Mouse (Mus musculus) urinary bladder, adult 2 months (tissue): Measurements from ENCODE around the gene Nop58. TPM values are rescaled to one million over a fixed set of nuclear protein-coding genes. Genes with fewer than 3 reads are reported as not detected.
"Not testable (repeated sequence)": the region's sequence is repeated elsewhere in the genome, so short reads cannot be mapped to it uniquely, and the experiment has no call there.

ENCODE experiments used
- DNase-seq: peaks from one replicate; pipeline ENCODE4 v3.0.0; 2022; ENCODE audit warnings: low spot score
- polyA plus RNA-seq: library from polyadenylated mRNA; depleted of rRNA; stranded (reverse); fragments of >200 nt; gene quantifications from 2 replicates; pipeline ENCODE4 v1.2.3, GENCODE M21; 2012

Gene Nop58
- polyA plus RNA-seq, 1 experiment, result 51.6 TPM

GRCm38 (mm10) chr1:59719900-59720299 lies 35.1 kb downstream of the Nop58 start:
- DNase-seq, result no peak

GRCm38 (mm10) chr1:59725661-59726060 lies 40.9 kb downstream of the Nop58 start:
- DNase-seq, result no peak

DNA sequence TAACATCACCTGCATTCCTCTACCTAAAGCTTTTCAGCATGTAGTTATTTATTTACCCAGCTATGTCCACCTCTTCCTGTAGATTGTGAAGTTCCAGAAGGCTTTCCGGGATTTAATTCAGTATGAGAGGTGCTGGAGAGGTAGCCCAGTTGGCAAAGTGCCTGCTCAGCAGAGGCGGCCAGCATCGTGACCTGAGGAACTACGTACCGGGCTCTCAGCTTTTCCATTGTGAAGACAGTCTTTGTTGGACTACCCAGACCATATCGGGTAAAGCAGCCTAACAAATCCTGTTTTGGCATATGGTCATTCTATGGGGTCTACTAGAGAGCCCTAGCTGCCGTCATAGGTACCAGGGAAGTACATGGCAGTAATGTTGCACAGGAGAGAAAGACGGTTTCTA lies 45.3 kb downstream of the Nop58 start:
- DNase-seq, result no peak

- DNase-seq, result no peak
These were observed 46.0 kb downstream of the Nop58 start for GRCm38 (mm10) chr1:59730737-59731136.

DNA sequence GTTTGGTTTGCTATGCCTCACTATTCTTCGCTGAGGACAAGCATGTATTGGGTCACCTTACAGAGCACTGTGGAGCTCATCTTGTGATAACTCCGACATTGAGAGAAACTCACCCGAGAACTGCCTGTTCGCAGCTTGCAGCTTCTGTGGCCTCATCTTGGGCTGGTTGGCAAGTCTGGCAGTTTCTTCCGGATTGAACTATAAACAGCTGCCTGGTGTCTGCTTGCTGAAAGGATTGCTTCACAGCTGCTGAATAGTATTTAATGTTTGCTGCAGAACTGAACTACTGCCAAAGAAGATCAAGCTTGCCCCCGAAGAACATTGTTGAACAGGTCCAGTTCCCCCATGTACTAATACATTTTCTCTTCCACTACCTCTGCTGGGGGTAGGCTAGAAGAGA lies 49.3 kb downstream of the Nop58 start:
- no peak for DNase-seq

DNA sequence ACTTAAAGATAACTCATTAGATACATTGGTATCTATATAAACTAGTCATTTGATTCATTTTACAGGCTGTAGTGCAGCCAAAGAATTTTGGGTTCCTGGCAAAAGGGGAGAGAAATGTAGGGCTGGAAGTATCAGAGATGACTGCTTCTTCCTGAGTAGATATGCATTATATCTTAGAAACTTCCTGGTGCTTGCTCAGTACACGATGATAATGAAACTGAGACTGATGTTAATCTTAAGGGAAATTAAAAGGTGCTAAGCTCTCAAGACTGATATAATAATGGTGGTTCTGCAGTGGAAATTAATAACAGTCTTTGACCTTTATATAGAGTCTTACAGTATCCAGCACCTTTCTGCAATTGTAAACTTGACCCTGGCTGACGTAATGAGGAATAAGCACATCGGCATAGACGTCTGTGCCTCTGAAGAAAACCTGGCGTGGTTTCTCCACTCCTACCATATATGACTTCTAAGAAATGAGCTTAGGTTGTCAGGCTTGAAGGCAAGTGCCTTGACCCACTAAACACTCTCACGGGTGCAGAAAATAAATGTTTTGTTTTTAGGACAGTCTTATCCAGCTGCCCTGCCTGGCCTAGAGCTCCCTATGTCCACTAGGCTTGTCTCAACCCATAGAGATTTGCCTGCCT lies 54.1 kb downstream of the Nop58 start:
- DNase-seq, result no peak

DNA sequence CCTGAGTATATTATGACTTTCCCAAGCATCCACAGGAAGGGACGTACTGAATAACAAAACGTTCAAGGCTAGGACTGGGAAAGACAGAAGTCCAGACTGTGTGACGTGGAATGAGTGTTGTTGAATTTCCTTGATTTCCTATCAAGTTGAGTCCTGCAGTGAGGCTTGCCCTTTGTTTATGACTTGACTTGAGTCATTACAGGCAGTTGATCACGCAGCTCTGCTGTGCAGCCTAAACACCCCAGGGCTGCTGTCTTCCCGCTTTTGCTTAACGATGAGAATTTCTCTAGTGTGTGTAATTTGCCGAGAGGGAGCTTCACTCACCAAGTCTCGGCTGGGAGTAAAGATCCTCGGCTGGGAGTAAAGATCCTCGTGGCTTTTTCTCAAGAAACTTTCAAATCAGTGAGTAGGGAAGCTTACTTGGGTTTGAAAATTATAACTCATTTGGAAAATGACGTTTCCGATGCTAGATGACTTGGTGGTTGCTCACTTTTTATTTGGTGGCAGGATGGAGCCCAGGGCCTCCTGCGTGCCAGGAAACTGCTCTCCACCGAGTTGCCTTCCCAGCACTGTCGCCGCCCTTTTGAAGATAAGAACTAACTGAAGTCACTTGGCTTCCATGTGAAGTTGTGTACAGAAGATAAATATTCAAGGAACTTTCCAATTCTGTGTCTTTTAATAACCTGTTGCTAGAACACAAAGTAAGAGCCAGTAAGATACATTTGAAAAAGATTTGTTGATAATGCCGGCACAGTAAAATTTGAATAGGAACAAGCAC lies 55.0 kb downstream of the Nop58 start:
- DNase-seq, result no peak

DNA sequence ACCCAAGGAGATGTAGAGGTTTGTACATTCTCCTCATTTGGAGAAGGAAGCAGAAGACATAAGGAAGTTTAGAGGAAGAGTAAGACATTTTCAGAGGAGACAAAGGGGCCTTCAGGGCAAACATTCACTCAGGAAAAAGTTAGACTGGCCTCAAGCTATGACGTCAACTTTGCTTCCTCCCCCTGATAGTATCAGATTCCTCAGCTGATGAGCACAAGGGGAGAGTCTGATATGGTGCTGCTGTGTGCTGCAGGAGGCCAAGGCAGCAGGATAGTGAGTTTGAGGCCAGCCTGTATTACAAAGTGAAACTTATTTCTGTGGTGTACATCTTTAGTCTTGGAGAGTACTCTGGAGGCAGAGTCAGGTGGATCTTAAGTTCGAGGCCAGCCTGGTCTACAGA lies 64.3 kb downstream of the Nop58 start:
- no peak for DNase-seq

DNA sequence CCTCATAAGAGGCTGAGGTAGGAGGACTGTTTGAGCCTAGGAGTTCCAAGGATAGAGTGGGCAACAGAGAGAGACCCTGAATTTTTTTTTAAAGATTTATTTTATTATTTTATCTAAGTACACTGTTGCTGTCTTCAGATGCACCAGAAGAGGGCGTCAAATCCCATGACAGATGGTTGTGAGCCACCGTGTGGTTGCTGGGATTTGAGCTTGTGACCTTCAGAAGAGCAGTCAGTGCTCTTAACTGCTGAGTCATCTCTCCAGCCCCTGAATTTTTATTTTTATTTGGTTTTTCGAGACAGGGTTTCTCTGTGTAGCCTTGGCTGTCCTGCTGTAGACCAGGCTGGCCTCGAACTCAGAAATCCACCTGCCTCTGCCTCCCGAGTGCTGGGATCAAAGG lies 65.0 kb downstream of the Nop58 start:
- DNase-seq, result not testable (repeated sequence)

- DNase-seq, result no peak
These were observed 70.5 kb downstream of the Nop58 start for GRCm38 (mm10) chr1:59755298-59755697.

DNA sequence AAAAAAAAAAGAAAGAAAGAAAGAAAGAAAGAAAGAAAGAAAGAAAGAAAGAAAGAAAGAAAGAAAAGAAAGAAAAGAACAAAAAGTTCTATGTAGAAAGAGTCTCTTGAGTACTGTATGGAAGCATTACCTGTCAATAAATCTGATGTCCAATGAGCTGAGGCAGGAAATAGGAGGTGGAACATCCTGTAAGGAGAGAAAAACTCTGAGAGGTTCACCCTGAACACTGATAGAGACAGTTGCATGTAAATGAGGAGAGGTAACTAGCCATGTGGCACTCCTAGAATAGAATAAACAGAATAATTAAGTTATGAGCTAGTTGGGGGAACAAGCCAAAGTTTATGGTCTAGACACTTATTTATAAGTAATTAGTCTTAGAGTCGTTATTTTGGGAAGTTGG lies 73.6 kb downstream of the Nop58 start:
- DNase-seq, result no peak

DNA sequence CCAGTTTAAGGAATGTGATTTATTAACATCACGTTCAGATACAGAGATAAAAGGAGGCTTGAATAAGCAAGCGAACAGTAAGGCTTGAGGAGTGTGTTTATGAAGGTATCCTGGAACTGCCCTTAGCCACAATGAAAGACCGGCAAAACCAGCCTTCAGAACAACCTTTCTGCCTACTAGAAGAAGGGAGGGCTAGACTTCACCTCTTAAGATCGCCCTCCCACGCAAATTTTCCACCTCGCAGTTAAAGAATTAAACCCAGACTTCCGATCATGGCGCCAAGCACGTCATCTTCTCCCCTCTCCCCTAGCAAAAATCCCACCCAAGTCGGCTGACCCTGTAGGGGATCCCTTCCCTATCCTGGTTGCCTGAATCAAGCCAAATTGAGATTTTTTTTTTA lies 77.4 kb downstream of the Nop58 start:
- DNase-seq, result peak; percentile 34

- DNase-seq, result no peak
These were observed 77.9 kb downstream of the Nop58 start for GRCm38 (mm10) chr1:59762651-59763163.

- DNase-seq, result peak; percentile 83
These were observed 78.5 kb downstream of the Nop58 start, which contains the start of gene Bmpr2 for GRCm38 (mm10) chr1:59763164-59763768. Bmpr2 (plus strand) TSS chr1:59763400.

DNA sequence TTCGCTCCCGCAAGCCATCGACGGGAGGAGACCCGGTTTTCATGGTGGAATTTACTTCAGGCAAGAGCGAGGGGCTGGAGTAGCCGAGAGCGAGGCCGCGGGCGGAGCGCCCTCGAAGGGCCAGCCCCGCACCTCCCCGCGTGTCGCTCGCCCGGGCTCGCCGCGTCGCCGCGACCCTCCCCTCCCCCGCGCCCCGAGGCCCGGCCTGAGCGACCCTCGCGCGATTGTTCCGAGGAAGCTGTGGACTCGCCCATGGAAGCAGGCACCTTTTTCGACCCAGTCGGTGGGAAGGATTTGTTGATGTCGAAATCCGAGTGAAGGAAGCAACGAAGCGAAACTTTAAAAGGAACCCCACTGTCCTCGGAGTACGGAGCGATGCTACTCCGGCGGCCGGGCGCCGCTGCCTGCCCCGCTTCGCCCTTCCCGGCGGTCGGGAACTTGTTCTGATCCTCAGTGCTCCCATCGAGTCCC lies 79.0 kb downstream of the Nop58 start:
- DNase-seq, result no peak

DNA sequence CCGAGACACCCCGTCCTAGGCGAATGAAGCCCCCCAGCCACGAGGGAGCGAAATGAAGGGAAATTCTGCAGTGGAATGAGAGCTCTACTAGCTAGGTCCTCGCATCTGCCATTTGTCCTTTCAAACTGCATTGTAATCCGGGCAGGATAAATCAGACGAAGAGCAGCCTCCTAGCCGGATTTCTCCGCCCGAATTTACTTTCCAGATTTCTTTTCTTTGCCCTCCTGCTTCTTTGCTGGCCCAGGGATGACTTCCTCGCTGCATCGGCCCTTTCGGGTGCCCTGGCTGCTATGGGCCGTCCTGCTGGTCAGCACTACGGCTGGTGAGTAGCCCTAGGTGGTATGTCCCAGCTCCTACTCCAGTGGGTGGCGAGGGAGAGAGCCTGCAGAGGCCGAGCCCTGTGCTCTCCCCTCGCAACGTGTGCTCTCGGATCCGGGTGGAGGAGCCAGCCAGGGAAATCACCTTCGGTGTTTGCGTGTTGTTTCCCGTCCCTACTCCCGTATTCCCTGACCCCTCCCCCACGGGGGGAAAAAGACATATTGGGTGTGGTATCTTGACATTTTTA lies 79.7 kb downstream of the Nop58 start:
- DNase-seq, result peak; percentile 43

GRCm38 (mm10) chr1:59765279-59765678 lies 80.5 kb downstream of the Nop58 start:
- DNase-seq, result no peak

GRCm38 (mm10) chr1:59766626-59767025 lies 81.9 kb downstream of the Nop58 start:
- no peak for DNase-seq
